Mouse (Mus musculus) cerebellum, adult 9-11 months (tissue): ENCODE measurements around the gene Gprc5b.

Experiments used
- DNase-seq: peaks from one replicate; pipeline ENCODE4 v3.0.0; 2022

The Gprc5b gene

DNA sequence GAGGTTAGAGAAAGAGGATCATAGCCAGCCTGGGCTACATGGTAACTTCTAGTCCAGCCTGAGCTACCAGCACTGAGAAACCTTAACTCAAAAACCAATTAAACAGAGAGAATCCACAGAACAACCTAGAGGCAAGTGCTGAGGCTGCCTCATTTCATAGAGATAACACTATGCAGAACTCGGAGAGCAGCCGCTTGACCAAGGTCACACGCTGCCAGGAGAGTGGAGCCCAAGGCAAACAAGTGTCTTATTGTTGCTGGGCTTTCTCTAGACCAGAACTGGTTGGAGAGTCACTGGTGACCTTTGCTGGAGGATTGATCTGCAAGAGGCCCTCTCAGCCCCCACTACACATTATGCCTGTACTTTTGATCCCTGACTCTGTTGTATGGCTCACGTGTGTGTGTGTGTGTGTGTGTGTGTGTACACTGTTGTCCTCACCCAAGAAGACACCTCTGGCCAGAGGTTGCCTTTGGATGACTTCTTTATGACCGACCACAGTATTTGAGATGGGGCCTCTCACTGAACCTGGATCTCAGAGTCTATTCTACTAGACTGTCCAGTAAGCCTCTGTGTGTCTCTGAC lies 5.6 kb downstream of the Gprc5b start:
- DNase-seq = no peak

DNA sequence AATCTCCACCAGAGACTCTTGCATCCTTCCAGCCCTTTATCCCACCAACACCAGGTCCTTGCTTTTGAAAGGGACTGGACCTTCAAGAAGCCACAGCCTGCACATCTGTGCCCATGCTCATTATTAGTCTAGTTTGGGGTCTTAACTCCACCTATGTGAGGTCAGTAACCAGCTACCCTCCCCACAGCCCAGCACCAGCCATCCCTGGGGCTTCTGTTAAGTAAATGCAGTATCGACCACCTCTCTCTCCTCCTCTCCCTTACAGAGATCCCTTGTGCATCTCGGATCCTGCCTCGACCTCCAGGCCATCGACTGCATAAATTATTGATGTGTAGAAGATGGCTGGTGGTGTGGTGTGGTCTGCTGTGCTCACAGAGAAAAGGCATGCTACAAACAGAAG lies 8.6 kb downstream of the Gprc5b start:
- DNase-seq = peak; percentile 16

DNA sequence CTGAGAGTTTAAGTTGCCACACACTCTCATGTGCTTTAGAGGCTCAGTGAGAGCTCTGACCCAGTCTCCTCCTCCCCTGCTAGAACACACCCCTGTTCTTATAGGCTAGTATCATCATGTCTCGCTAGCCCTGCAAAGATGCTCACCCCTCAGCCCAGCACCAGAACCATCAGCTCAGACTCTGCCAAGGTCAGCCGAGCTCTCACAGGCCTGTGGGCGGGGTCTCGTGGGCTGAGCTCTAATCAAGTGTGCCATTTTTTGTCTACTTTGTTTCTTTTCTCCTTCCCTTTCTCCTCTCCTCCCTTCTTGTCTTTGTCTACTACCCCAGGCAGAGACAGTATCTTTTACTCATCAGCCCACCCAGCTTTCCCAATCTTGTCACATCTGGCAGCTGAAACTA lies 9.2 kb downstream of the Gprc5b start:
- DNase-seq = peak; percentile 32

DNA sequence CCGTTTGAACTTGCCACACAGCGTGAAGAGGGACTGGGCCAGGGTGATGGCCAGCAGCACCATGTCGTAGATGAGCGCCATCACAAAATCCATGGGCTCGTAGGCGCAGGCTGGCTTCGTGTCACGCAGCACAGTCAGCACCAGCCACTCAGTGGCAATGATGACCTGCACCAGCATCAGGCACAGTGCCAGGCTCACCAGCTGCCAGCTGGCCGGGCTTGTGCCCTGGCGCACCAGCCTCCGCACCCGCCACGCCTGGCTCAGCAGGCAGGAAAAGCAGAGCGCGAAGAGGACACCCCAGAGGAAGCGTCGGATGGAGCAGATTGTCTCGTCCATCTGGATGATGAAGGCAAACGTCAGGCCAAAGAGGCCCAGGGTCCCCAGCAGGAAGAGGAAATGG lies 11.1 kb downstream of the Gprc5b start:
- peak; percentile 95 for DNase-seq

DNA sequence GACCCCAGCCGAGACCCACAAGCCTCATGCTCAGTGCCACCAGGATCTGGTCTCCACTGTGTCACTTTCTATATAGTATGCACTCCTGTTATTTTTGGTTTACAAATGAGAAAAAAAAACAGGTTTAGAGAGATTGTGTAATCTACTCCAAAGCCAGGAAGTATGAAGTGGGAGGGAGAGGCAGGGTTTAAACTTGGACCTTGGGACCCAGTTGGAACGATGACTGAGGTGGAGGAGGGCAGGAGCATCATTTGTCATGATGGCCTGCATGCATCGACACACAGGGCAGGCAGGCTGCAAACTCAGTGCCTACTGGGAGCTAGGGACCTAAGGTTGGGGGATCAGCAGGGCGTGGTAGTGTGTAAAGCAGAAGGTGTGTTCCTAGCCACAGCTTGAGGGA lies 12.4 kb downstream of the Gprc5b start:
- peak; percentile 23 for DNase-seq

DNA sequence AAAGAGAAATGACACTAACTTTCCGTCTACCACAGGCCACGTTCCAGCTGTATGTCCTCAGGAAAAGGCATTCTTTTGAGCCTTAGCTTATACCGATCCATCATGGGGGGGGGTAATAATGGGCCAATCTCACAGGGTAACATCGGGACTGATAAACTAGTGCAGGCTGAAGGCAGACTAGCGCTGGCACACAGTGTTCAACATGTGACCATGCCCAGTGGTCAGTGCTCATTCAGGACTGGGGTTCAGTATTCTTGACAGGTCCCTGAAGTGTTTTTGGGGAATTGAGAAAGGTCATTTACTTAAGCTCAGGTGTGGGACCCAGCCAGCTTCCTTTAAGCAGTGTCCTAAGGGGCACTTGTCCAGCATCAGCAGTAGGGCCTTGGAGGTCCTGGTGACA lies 13.2 kb downstream of the Gprc5b start:
- peak; percentile 31 for DNase-seq

DNA sequence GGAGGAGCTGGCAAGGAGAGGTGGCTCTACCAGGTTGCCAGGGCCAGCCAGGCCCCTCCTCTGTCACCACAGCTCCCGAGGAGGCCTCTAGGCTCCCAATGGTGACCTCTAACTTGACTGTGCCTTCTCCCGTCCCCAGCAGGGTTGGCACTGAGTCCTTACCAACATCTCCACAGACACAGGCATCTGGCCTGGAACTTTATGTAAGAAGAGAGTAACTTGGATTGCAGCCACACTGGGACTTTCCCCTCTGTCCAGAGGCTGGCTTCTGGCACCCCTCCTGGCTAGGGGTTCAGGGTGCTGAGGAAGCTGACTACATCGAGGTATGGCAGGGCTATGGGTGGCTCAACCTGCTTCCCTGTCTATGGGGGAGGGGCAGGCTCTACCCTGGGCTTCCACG lies 13.7 kb downstream of the Gprc5b start:
- peak; percentile 73 for DNase-seq

DNA sequence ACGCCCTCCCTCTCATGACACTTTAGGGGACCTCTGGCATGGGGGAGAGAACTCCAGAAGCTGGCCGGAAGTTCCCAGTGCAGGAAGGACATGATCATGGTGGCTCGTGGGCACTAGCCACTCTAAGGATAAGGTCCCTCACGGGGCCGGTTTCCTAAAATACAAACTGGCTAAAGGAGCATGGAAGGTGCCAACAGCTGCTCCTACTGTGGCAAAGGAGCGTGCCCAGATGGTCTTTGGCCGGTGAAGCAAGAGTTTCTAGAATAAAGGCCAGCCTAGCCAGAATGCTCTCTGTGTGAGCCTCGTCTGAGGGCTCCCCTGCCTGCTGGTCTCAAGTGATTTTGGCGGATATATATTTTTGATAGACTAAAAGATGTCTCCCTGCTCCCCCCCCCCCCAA lies 15.3 kb downstream of the Gprc5b start:
- DNase-seq = peak; percentile 93

DNA sequence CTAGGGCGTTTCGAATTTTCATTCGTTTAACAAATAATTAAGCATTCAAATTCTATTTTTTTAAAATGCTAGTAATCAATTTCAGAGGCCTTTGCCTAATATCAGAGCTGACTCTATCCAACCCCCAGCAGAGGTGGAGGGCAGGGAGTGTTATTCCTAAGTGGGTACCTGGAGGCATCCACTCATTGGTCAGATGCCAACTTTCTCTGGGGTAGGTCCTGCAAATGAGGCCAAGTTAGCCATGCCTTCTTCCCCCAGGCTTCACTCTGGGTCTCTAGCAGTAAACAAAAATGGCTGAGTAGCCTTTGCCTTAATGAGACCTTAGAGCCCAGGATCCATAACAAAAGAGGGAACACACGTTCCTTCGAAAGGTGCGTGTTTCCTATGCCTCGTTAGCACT lies 15.9 kb downstream of the Gprc5b start:
- DNase-seq = peak; percentile 63

DNA sequence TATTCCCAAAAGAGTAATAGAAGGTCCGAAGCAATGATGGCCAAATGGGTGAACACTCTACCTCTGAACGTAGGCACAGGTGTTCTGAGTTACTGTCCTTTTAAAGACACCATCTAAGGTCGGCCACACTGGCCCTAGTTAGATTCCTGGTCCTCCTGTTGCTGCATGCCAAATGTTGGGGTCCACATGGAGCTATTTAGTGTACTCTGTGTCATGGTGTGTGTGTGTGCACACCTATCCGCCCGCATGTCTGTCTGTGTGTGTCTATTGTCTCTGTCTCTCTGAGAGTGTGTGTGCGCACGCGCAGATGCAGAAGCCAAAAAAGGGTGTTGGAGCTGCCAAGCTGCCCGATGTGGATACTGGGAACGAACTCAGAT lies 17.9 kb downstream of the Gprc5b start:
- DNase-seq = no peak

DNA sequence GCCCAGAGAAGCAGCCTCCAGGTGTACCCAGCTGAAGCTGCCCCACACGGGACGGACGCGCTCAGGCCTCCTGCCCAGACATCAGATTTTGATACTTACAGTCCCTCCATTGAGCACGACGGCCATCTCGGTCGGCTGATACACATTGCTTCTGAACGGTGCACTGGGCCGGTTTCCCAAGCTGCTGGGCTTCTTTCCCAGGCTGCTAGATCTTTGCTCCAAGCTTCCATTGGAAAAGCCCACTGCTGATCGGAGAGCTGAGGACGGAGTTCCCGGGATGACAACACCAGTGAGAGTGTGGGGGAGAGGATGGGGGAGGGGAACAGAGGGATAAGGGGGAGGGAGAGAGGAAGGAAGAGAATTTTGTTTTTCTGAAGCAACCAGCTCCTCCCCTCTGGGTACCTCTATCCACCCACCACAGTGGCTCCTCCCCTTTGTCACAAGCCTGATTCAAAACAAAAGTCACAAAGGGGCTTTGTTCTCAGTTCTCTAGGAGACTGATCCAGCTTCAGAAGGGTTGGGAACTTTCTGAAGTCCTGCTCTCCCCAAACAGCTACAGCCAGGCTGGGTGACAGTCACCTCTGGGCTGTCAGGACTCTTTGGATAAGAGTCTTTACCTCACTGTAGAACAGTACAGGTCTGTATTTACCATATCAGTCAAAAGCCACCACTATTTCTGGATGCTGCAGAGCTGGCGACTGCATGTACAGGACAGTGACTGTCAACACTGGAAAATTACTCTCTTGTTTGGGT lies 18.4 kb downstream of the Gprc5b start:
- peak; percentile 67 for DNase-seq

DNA sequence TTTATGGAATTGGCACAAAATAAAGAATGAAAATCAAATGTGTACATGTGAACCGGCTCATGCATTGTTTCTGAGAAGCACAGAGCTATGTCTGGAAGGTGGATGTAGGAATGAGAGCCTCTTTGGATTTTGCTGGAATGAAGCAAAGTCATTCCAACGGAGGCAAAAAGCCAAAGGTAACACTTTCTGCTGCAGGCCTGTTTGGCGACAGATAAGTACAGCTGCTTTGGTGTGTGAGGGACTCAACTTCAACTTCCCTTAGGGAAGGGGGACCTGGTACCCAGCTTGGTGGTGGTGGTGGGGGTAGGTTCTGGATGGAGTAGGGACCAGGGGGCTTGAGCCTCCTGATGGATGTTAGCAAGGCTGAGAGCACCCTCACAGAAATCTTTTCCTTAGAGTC lies 19.2 kb downstream of the Gprc5b start:
- no peak for DNase-seq

DNA sequence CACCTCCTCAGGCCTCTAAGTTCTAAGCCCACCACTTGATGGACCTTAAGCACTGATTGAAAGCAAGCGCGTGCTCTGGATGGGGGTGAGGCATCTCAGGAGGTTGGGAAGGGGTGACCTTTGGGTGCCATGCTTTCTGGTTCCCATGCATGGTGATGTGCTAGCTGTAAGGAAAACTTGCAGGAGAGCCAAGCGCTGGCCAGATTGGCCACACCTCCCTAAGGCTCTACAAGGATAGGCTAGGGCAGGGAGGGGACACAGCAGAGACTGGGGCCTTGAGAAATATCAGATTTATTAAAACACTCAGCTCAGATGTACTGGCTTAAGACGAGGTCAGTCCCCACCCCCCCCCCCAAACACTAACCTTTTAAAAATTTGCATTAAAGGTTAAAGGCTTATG lies 21.6 kb downstream of the Gprc5b start:
- no peak for DNase-seq

DNA sequence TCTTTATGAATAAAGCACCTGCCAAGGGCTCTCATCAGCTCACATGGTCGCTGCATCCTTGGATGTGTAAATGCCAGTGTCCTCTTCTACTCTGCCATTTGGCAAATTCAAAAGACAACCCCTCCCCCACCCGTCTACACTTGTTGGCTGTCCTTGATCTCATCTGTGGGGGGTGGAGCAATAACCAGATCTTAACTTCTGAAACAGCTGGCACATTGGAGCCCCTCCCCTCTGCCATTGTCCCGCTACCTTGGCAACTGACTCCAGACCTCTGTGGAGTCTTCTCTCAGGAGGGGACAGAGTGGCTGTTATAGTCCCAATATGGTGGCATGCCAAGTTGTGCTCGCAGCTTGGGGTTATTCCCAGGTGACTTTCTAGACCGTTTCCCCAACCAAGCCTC lies 22.7 kb downstream of the Gprc5b start:
- no peak for DNase-seq

DNA sequence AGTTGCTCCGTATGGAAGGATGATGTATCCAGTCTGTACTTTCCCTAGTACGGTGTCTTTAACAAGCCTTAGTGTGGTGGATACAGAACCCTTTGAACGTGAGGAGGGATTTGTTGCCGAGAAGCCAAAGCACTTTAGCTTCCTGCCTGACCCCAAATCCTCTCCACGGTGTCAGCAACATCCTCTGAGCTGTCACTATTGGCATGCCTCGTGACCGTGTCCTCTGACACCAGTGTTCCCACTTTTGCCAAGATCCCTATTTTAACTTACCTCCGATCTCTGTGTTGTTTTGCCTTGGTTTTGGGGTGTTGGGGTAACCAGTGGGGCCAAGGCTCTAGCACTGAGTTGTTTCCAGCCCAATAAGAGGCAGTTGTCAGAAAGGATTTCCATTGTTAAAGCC lies 23.5 kb downstream of the Gprc5b start:
- DNase-seq = no peak

DNA sequence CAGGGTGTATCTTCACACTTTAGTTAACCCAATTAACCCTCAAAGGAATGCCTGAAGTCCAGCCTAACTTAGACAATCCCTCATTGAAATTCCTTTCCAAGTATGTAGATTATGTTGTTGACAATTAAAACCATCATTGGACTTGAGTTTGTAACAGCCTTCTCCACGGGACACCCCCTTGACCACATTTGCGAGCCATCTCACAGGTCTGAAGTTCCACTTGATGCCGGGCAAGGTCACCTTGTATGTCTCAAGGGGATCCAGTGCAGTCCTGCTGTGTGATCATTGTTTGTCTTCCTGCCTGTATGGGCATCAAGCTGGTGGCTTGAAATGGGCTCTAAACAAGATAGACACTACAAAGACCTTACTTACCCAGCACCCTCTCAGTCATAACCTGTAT lies 26.1 kb downstream of the Gprc5b start:
- DNase-seq = no peak

DNA sequence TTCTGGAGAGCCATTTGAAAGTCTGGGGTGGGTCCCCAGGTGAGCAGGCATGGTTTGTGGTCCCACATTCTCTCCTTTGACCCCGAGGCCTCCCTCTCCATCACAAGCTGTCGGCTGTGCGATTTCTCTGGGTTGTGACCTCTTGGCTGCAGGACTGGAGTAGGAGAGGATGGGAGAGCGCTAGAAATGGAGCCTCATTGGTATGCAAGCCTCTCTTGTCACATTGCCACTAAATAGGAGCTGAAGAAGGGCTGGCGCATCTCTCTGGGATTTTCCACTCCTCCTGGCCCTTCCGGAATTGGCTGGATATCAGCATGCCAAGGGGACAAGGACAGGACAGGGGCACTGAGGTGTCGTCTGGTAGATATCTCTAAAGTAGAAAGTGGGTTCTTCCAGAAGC lies 29.8 kb downstream of the Gprc5b start:
- DNase-seq = no peak

DNA sequence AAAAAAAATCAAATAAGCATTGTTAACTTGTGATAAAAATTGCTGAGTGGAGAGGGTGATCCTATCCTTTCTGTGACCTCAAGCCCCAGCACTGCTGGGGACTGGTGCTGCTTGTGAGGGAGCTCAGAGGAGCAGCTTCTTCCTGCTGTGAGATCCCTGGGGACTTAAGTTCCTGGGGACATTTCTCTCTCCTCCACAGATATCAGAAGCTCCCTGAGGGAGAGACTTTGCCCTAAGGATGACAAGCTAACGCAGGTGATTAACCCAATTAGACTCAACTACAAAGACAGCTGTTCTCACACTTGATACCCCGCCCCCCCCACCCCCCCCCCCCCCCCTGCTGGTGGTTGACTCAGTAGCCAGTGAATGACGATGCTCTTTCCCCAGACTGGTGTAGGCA lies 30.2 kb downstream of the Gprc5b start:
- no peak for DNase-seq

DNA sequence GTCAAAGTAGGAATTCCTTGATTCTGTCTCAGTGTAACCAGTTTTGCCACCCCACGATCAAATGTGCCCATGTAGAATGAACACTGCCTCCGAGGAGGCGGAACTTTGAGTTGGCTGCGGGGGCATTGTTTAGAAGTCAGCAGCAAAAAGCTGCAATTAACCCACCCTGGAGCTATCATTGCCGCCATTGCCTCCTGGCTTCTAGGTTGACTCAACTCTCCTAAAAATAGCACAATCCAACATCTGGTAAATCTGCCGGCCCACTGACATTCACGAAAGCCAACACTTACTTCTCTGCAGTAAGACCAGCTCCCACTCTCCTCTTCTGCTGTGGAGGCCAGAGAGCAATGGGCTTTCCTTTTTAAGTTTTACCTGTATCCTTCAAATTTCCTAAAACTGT lies 35.8 kb downstream of the Gprc5b start:
- DNase-seq = no peak

DNA sequence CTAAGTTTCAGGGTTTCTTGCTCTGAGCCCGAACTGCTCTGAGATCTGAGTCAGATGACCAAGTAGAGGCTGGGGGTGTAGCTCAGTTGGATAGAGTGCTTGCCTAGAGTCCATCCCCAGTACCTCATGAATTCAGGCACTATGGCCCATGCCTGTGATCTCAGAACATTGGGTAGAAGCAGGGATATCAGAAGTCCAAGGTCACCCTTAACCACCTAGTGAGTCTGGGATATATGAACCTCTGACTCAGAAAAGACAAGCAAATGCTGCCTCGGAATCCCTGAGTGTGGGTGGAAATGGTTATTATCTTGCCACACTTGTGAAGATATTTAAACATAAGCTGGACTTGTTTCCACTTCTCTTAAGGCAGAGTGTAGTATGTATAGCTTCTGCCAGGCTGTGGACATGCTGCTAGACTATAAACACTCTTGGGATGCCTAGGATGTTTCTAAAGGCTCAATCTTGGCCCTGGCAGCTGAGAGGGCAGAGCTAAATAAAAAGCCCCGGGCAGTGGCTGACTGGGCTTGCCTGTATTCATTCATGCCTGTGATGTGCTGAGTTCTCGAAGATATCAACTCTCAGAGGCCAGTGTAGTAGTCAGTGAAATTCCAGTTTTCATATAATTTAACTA lies 38.3 kb downstream of the Gprc5b start:
- no peak for DNase-seq

DNA sequence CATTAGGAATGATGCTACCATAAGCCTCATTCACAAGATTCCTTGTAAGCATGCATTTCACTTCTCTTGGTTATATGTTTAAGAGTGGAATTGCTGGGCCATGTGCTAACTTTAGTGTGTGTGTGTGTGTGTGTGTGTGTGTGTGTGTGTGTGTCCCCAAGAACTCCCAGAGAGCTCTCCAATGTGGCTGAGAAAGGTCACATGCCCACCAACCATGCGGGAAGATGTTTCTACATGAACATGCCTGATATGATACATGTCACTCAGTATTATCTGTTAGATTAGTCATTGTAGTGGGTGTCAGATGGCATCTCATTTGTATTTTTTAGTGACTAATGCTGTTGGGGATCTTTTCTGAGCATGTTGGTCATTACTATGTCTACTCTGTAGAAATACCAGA lies 40.0 kb downstream of the Gprc5b start:
- DNase-seq = no peak

DNA sequence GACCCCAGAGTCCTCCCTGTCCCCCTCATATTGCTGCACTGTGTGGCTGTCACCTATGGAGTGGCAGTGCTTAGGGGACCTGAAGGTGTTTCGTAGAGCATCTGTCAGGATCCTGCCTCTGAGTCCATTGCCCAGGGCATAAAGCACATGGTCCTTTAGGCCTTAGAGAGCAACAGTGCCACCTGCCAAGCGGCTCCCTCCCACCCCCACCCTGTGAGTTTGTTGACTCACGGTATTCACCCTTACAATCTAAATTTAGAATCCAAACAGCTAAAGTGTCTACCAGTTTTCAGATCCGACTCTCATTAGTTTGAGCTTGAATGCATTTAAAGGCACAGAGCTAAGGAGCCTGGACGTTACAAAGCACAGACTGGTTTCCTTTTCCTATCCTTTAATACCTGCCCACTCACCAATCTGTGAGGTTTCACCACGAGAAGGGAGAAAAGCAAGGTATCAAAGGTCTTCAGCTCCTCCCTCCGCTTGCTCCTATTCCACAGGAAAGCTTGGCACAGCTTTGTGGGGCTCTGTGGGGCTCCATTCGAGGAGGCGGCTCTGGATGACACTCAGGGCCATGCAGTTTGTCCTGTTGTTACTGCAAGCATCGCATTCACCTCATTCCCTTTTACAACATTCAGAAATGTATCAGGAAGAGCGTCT lies 41.3 kb downstream of the Gprc5b start:
- no peak for DNase-seq

DNA sequence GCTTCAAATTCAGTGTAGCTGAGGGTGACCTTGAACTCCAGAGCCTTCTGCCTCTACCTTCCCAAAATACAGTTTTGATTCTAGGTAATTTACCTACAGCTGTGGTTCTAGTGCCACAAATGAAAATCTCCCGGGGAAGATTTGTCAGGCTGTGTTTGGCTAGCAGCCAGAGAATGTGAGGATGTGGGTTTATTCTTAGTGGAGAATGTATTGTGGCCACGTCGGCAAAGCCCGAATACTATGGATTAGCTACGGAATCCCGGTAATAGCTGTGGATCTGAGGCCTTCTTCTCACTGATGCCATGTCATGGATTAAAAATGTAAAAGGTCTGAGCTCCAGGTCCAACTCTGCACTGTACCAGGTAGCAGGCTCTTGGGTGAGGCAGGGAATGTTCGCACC lies 45.3 kb downstream of the Gprc5b start:
- DNase-seq = no peak

DNA sequence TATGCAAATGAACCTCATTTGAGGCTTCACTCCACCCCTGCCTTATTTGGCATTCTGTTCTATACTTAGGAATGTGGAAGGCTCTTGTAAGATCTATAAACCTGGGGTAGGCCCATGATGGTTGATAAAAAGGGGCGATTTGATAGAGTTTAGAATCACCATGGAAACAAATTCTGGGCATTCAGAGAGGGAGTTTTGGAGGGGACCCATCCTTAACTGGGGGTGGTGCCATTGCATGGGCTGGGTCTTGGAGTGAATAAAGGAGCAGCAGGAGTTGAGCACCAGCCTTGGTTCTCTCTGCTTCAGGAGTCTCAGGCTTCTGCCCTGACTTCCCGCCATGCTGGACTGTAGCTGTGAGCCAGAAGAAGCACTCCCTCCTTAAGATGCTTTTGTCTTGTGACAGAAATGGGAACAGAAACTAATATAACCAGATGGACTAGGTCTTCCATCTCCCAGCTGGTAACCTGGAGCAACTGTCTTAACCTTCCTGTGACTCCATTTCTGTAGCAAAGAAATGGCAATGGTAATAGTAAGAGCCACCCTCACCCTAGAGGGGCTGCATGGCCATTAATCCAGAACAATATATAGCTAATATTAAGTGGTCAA lies 46.2 kb downstream of the Gprc5b start:
- DNase-seq = no peak
